Mouse (Mus musculus) MEL (cell line): Measurements from ENCODE around the gene Ccdc159. TPM values are rescaled to one million over a fixed set of nuclear protein-coding genes. Genes with fewer than 3 reads are reported as not detected.

ENCODE experiments used
- DNase-seq: peaks from one replicate; pipeline ENCODE4 v3.0.0; 2011; ENCODE audit warnings: low read depth, low spot score
- H3K27ac ChIP-seq: 2 replicates; pipeline ENCODE4 v1.5.1; 2012; ENCODE audit warnings: low read depth, mild to moderate bottlenecking, control low read depth, low read length, moderate library complexity; ENCODE audit not compliant: control insufficient read depth
- H3K27me3 ChIP-seq, 2 experiments: fragments of 150-350 bp in 1 of 2; sonication (generic) in 1 of 2; 2 replicates each; pipeline ENCODE4 v1.6.1; 2012; ENCODE audit warnings: low read length in 2 of 2, mild to moderate bottlenecking in 2 of 2, improper control_type of control experiment in 1 of 2, moderate library complexity in 1 of 2; ENCODE audit not compliant: insufficient read depth in 2 of 2, control insufficient read depth in 1 of 2
- H3K36me3 ChIP-seq, 2 experiments: 2 replicates each; pipeline ENCODE4 v1.6.1; 2012 to 2014; ENCODE audit warnings: low read length in 2 of 2, improper control_type of control experiment in 1 of 2, inconsistent platforms in 1 of 2, mild to moderate bottlenecking in 1 of 2; ENCODE audit not compliant: insufficient read depth in 2 of 2, control insufficient read depth in 1 of 2
- H3K4me1 ChIP-seq, 2 experiments: fragments of 150-350 bp in 1 of 2; sonication (generic) in 1 of 2; 2 replicates each; pipeline ENCODE4 v1.6.1; 2012; ENCODE audit warnings: low read length in 2 of 2, improper control_type of control experiment in 1 of 2, mild to moderate bottlenecking in 1 of 2; ENCODE audit not compliant: insufficient read depth in 2 of 2, control insufficient read depth in 1 of 2
- H3K4me3 ChIP-seq, 2 experiments: fragments of 150-350 bp in 1 of 2; sonication (generic) in 1 of 2; 2 replicates each; pipeline ENCODE4 v1.5.1; 2012; ENCODE audit warnings: low read depth in 2 of 2, low read length in 2 of 2, mild to moderate bottlenecking in 2 of 2, moderate library complexity in 2 of 2, control low read depth in 1 of 2, improper control_type of control experiment in 1 of 2; ENCODE audit not compliant: control insufficient read depth in 1 of 2, insufficient read depth in 1 of 2
- H3K79me2 ChIP-seq: 2 replicates; pipeline ENCODE4 v1.6.1; 2012; ENCODE audit warnings: mild to moderate bottlenecking, low read length, moderate library complexity; ENCODE audit not compliant: control insufficient read depth, poor library complexity, insufficient read depth
- H3K9ac ChIP-seq: 2 replicates; pipeline ENCODE4 v1.6.1; 2012; ENCODE audit warnings: low read depth, mild to moderate bottlenecking, control low read depth, low read length, moderate library complexity; ENCODE audit not compliant: control insufficient read depth, poor library complexity, severe bottlenecking
- H3K9me3 ChIP-seq: fragments of 150-350 bp; sonication (generic); replicated peaks from 2 replicates; pipeline ENCODE4 v1.6.1; 2012; ENCODE audit warnings: mild to moderate bottlenecking, low read length, improper control_type of control experiment, moderate library complexity; ENCODE audit not compliant: insufficient read depth
- CHD2 ChIP-seq: IDR thresholded peaks from 2 replicates; pipeline ENCODE4 v1.6.1; 2011; ENCODE audit warnings: low read length, improper control_type of control experiment
- CTCF ChIP-seq, 3 experiments: IDR thresholded peaks in 2 of 3; conservative IDR thresholded peaks in 1 of 3; 2 replicates each; pipeline ENCODE4 v1.5.1; 2011 to 2012; ENCODE audit warnings: low read length in 3 of 3, low read depth in 2 of 3, mild to moderate bottlenecking in 2 of 3, improper control_type of control experiment in 1 of 3, inconsistent platforms in 1 of 3, mixed read lengths in 1 of 3, moderate library complexity in 1 of 3; ENCODE audit not compliant: control insufficient read depth in 1 of 3, insufficient read depth in 1 of 3, poor library complexity in 1 of 3, severe bottlenecking in 1 of 3
- E2F4 ChIP-seq: IDR thresholded peaks from 2 replicates; pipeline ENCODE4 v1.6.1; 2011; ENCODE audit warnings: low read depth, low read length, improper control_type of control experiment, borderline replicate concordance
- ELF1 ChIP-seq: IDR thresholded peaks from 2 replicates; pipeline ENCODE4 v1.6.1; 2014; ENCODE audit warnings: low read depth, mild to moderate bottlenecking, inconsistent platforms, low read length, improper control_type of control experiment, moderate library complexity
- GABPA ChIP-seq: IDR thresholded peaks from 2 replicates; pipeline ENCODE4 v1.6.1; 2012; ENCODE audit warnings: low read depth, mild to moderate bottlenecking, inconsistent platforms, low read length, improper control_type of control experiment, moderate library complexity
- JUND ChIP-seq: IDR thresholded peaks from 2 replicates; pipeline ENCODE4 v1.6.1; 2011; ENCODE audit warnings: low read depth, mild to moderate bottlenecking, improper control_type of control experiment, low read length
- MAFK ChIP-seq: IDR thresholded peaks from 2 replicates; pipeline ENCODE4 v1.6.1; 2011; ENCODE audit warnings: low read depth, mild to moderate bottlenecking, low read length, improper control_type of control experiment, borderline replicate concordance
- MAX ChIP-seq: IDR thresholded peaks from 2 replicates; pipeline ENCODE4 v1.6.1; 2011; ENCODE audit warnings: low read length, improper control_type of control experiment
- MYB ChIP-seq: IDR thresholded peaks from 2 replicates; pipeline ENCODE4 v1.6.1; 2011; ENCODE audit warnings: mild to moderate bottlenecking, low read depth, low read length, improper control_type of control experiment
- MYC ChIP-seq: IDR thresholded peaks from 2 replicates; pipeline ENCODE4 v1.6.1; 2011; ENCODE audit warnings: low read depth, mild to moderate bottlenecking, low read length, improper control_type of control experiment, moderate library complexity
- POLR2AphosphoS2 ChIP-seq: IDR thresholded peaks from 2 replicates; pipeline ENCODE4 v1.6.1; 2011; ENCODE audit warnings: low read length, improper control_type of control experiment
- SMC3 ChIP-seq: IDR thresholded peaks from 2 replicates; pipeline ENCODE4 v1.6.1; 2011; ENCODE audit warnings: low read depth, low read length, improper control_type of control experiment
- TCF12 ChIP-seq: IDR thresholded peaks from 2 replicates; pipeline ENCODE4 v1.6.1; 2014; ENCODE audit warnings: low read depth, mild to moderate bottlenecking, inconsistent platforms, low read length, improper control_type of control experiment, moderate library complexity
- UBTF ChIP-seq: IDR thresholded peaks from 2 replicates; pipeline ENCODE4 v1.6.1; 2012; ENCODE audit warnings: low read depth, mild to moderate bottlenecking, inconsistent platforms, low read length, improper control_type of control experiment, moderate library complexity, borderline replicate concordance; ENCODE audit not compliant: insufficient read depth
- USF1 ChIP-seq: IDR thresholded peaks from 2 replicates; pipeline ENCODE4 v1.6.1; 2014; ENCODE audit warnings: low read depth, mild to moderate bottlenecking, inconsistent platforms, low read length, improper control_type of control experiment, moderate library complexity
- ZKSCAN1 ChIP-seq: IDR thresholded peaks from 2 replicates; pipeline ENCODE4 v1.6.1; 2012; ENCODE audit warnings: low read depth, mild to moderate bottlenecking, inconsistent platforms, low read length, improper control_type of control experiment, moderate library complexity
- ZMIZ1 ChIP-seq: IDR thresholded peaks from 2 replicates; pipeline ENCODE4 v1.6.1; 2012; ENCODE audit warnings: low read depth, mild to moderate bottlenecking, inconsistent platforms, low read length, improper control_type of control experiment, moderate library complexity
- ZNF384 ChIP-seq: IDR thresholded peaks from 2 replicates; pipeline ENCODE4 v1.6.1; 2012; ENCODE audit warnings: low read depth, mild to moderate bottlenecking, inconsistent platforms, low read length, improper control_type of control experiment
- polyA plus RNA-seq, 2 experiments: library from polyadenylated mRNA; stranded (reverse) in 1 of 2; unstranded in 1 of 2; fragments of >175 nt in 1 of 2; fragments of >200 nt in 1 of 2; gene quantifications; 2 replicates each; pipeline versions ENCODE4 v1.2.1 to v1.2.4; 2012; ENCODE audit warnings: low replicate concordance in 2 of 2, low read depth in 1 of 2; ENCODE audit not compliant: insufficient read length in 2 of 2, insufficient read depth in 1 of 2, missing spikeins in 1 of 2
- total RNA-seq: library from RNA; depleted of rRNA; stranded (reverse); fragments of 300-350 nt; gene quantifications from 2 replicates; pipeline ENCODE4 v1.2.3, GENCODE M21; 2012

The Ccdc159 gene
- total and polyA plus RNA-seq, 3 experiments: 1.0 to 6.4 TPM; not detected in 1

GRCm38 (mm10) chr9:21954635-21955034 is 27.4 kb downstream of the Ccdc159 start:
- no peak for TF ChIP-seq JUND
- TF ChIP-seq MAX: no peak
- TF ChIP-seq ZKSCAN1: no peak
- TF ChIP-seq MYB: no peak
- no peak for TF ChIP-seq ZNF384
- TF ChIP-seq ELF1: no peak
- no peak for TF ChIP-seq ZMIZ1
- TF ChIP-seq MAFK: no peak
- TF ChIP-seq TCF12: no peak
- no peak for TF ChIP-seq SMC3
- TF ChIP-seq E2F4: no peak
- TF ChIP-seq UBTF: no peak
- no peak for TF ChIP-seq POLR2AphosphoS2
- no peak for TF ChIP-seq CHD2
- no peak for TF ChIP-seq USF1
- no peak for TF ChIP-seq GABPA
- TF ChIP-seq MYC: no peak
- TF ChIP-seq, all 39 proteins: peak for 0
- peak overlapping the region; percentile 52 to 66 for H3K4me3 ChIP-seq
- H3K9ac ChIP-seq: peak overlapping the region; percentile 76
- peaks cover 6% of the 10 kb centered on the region for H3K79me2 ChIP-seq
- peak overlapping the region; percentile 87 for H3K27ac ChIP-seq
- DNase-seq: peak; percentile 70
- H3K27me3 ChIP-seq: no peaks in the 10 kb centered on the region
- H3K36me3 ChIP-seq: peaks cover 2 to 15% of the 10 kb centered on the region in 2 experiments; a peak in 2 of 4 replicates
- H3K4me1 ChIP-seq: peaks cover 7 to 22% of the 10 kb centered on the region in 2 experiments
- no peaks in the 10 kb centered on the region for H3K9me3 ChIP-seq

GRCm38 (mm10) chr9:21955225-21955569 is 27.9 kb downstream of the Ccdc159 start:
- Histone ChIP-seq H3K36me3 (peaks cover 7 to 21% of the 10 kb centered on the region in 2 experiments), H3K4me3 (peak overlapping the region; percentile 52 to 66), H3K27me3 (no peaks in the 10 kb centered on the region), H3K9ac (peak overlapping the region; percentile 76), H3K4me1 (peaks cover 7 to 28% of the 10 kb centered on the region in 2 experiments), H3K79me2 (peaks cover 12% of the 10 kb centered on the region), H3K27ac (peak overlapping the region; percentile 87), H3K9me3 (no peaks in the 10 kb centered on the region)
- DNase-seq: no peak
- TF ChIP-seq CTCF (IDR thresholded peaks at IDR 0.05 in 2 of 3, conservative IDR thresholded peaks at IDR 0.05 in 1 of 3; ENCODE audit: control insufficient read depth in 1 of 3, insufficient read depth in 1 of 3, low read depth in 2 of 3, low read length in 3 of 3, poor library complexity in 1 of 3, severe bottlenecking in 1 of 3) (peak in 1 of 3 experiments; percentile 61; a peak in 2 of 6 replicates), TCF12 (no peak)
